Mouse (Mus musculus) natural killer cell, adult 2 months (primary cell): ENCODE measurements around the gene Syt9.

Experiments
- DNase-seq, 2 experiments: peaks; one replicate each; pipeline ENCODE4 v3.0.0; 2022; ENCODE audit warnings: low spot score in 2 of 2

Gene Syt9

DNA sequence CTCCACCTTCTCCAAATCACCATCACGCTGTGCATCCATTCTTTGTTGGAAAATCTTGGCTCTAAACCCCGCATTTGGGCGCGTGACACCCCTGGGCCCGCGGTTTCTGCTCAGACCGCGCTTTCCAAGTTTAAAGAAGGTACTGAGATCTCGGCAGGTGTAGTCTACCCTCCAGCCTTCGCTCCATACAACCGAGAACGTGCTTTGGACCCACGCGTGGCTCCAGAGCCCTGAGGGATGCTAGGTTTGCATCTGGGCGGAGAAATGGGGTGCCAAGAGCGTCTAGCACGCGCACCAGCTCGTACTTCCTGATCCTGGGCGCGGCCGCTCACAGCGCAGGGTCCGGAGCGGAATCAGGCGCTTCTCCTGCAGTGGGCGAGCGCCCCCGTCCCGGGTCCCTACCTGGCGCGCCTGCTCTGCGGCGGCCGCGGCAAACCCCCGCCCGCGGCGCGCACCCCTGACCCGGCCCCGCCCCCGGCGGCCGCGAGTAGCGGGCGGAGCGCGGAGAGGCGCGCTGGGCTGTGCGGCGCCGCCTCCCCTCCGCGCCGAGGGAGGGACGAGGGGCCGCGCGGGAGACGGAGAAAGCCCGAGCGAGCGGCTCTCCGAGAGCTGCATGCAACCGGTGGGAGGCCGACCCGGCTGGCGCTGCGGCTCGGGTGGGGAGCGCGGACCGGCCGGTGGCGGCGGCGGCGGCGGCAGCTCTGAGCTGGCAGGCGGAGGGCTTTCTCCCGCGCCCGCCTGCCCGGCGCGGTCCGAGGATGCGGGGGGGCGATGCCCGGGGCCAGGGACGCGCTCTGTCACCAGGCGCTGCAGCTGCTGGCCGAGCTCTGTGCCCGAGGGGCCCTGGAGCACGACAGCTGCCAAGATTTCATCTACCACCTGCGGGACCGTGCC lies at the start of gene Syt9:
Gene Syt9, plus strand, starts transcription at position 497 of the 894 bp plus-strand sequence.
- DNase-seq: no peak

DNA sequence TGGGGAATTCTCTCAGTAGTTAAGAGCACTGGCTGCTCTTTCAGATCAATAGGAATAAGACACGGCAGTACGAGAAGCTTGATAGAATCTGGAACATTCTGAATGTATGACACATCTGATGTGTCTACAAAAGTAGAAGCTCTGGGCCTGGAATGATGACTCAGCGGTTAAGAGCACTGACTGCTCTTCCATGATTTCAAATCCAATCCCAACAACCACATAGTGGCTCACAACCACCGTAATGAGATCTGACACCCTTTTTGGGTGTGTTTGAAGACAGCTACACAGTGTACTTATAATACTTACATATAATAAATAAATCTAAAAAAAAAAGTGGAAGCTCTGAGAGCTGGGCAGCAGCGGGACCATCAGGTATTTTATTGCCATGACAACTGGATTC lies 31.5 kb upstream of the Syt9 start:
- DNase-seq: no peak

DNA sequence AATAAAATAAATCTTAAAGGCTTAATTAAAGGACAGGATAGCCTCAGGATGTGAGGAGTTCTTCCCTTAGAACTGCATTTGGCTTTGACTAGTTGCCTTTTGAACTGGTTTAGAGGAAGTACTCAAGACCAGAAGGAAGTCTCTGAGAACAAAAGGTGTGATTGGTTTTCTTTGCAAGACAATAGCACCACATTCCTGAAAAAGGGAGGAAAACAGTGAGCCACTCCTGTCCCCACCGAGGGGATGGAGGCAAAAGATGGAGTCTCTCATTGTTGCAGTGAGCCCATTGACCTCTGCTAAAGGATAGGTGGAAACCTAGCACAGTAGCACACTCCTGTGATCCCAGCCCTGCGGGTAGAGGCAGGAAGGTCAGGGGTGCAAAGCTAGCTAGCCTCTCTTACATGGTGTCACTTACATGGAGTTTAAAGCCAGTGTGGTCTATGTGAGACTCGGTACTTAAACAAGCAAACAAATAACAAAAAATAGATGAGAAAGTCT lies 30.9 kb upstream of the Syt9 start:
- no peak for DNase-seq

DNA sequence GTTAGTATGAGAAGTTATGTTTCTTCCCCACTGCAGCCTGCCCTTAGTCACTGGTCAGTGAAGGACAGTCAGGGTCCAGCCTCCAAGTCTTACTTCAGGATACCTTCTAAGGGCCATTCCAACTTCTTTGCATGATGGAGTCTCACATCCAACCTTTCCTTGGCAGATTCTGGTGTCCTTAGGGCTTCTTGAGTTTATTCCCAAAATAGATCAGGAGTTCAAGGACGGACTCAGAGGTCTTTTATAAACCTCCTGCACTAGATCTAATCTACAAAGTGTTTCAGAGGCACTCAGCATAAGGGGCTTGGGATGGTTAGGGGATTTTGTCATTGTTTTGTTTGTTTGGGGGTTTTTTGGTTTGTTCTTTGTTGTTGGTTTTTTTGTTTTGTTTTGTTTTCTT lies 30.3 kb upstream of the Syt9 start:
- DNase-seq: no peak

DNA sequence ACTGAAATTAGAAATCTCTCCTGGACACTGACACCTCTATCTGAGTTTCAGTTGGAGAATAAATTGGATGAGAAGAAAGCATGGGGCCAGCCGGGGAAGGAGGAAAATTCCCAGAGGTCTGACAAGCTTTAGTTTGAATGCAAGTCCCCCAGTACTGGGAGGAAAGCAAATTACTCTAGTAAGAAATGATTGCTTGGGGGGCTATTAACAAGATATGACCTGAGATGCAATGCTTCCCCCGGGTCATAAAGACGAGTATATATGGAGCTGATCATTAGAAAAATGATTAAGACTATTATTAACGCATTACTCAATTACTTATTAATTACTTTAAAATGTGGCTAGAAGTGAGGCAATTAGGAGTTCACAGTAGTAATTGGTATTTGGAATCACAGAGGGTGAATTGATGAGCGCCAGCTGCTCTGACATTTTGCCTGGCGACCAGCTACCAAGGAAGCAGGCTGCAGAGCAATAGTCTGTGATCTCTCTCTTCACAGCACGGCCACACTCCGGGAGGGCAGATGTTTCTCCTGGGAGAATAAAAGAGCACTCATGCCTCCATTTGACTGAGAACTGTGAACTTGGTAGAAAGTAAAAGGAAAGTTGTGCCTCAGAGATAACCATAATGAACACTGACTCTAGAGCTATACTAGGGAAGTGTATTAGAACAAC lies 28.9 kb upstream of the Syt9 start:
- DNase-seq: no peak

DNA sequence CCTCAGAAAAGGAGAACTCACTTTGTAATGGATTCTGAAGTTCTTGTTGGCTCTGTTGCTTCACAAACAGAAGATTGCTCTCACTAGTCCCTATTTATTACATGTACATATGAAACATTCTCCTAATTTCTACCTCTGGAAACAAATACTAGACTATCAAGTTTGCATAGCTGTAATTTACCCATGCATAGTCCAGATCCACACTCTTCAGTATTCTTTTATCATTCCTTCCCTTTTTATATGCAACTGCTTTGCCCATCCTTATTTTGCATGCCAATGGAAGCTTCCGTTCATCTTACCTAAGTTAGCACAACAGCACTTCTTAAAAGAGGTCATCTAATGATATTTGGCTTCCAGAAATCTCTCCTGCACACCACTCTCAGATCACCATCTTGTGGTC lies 21.3 kb upstream of the Syt9 start:
- DNase-seq: no peak

DNA sequence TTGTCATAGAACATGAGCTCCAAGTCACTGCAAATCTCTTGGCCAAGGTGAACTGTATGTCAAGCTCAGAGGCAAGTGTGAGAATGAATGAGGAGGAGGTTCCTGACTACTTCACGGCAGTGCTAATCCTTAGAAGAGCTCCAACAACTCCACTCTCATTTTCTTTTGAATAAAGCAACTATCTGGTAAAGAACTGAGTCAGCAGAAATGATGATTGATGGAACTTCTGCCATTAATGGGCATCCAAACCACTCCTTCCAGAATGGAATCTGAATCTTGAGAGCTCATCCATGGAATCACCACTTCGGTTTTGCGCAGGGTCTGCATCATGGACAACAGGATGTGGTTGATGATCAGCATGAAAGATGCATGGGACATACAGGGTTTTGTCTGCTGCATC lies 8.4 kb upstream of the Syt9 start:
- DNase-seq: no peak

DNA sequence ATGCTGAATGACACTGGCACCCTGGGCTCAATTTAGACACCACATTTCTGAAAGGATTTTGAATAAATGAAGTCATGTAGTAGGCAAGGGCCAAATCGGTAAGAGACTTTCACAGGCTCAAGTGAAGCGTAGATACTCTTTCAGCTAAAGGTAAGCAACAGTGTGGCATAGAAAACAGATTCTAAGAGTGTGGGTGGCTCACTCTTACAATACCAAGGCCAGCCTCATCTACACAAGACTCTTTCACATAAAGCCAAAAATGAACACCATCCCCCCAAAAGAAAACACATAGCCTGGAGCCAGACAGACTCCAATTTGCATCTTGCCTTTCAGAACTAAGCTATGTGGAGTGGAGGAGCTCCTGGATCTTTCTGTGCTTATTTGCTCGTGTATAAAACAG lies 7.9 kb upstream of the Syt9 start:
- no peak for DNase-seq

DNA sequence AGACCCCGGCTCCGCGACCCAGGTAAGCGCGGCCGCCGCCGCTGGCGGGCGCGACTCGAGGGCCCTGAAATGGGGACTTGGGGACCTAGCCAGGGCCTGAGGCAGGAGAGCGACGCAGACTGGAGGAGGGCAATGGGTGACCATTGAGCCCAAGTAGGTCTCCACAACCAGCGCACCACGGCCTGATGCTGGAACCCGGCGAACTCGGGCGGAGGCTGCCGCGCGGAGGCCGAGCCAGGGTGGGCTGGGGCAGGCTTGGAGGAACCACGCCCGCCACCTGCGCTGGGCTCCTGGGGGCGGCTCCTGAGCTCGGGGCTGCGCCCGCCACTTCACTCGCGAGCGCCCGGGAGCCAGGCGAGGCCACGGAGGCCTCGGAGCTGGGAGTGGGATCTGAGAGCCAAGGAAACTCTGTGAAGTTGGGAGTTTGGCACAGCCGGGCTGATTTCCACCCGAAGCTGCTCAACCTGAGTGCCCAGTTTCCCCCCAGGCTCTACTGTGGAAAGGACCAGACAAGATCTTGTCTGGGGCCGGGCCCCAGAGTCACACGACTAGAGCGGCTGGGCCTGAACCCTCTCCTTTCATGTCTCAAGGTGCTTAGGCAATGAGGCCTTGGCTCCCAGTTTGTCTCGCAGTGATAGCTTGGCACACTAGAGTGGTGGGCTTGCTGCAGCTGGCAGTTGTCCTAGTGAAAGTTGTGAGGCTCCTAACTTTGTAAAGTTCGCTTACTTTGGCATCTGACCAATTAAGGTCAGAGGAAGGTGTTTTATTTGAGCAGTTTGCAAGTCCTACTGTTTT lies 795 bp downstream of the Syt9 start:
- no peak for DNase-seq

DNA sequence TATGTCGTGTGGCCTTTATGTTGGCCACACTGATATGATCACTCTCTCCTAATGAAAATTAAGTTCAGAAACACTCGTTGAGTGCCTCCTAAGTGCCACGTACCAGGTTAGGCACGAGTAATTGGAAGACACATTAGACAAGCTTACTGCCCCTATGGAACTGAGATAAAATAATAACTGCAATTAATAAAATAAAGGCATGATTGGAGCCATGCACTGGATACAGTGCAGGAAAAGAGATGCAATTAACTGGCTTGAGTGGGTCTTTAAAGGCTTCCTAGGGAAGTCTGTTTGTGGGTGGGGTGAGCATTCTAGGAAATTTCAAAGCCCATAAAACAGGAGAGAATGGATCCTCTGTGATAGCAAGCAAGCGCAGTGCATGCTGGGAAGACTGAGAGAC lies 10.0 kb downstream of the Syt9 start:
- DNase-seq: no peak

DNA sequence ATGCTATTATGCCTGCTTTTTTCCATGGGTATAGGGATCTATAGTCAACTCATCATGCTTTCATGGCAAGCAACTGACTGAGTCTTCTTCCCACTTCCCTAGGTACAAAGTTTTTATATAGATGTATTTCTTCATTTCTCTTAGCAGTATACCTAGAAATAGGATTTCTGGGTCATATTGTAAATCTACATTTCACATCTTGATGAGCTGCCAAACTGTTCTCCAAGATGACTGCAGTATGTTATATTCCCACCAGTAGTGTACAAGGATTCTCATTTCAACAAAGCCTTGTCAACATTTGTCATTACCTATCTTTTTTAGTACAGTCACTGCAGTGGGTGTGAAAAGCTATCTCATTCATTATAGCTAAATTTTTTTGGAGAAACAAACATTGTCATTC lies 19.1 kb downstream of the Syt9 start:
- DNase-seq: no peak

DNA sequence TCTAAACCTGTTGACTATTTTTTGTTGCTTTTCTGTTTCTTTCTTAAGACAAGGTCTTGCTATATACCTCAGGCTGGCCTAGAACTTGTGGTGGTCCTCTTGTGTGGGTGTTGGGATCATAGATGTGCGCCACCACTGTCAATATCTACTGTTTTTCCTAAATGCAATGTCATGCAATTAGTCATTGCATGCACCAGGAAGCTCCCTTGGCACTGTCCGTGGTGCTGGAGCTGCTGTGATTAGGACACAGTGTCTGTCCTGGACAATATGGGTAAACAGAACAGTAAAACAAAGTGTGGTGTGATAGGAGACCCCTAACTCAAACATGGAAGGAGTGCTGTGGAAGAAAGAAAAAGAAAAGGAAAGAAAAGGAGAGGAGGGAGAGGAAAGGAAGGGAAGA lies 22.2 kb downstream of the Syt9 start:
- DNase-seq: no peak

DNA sequence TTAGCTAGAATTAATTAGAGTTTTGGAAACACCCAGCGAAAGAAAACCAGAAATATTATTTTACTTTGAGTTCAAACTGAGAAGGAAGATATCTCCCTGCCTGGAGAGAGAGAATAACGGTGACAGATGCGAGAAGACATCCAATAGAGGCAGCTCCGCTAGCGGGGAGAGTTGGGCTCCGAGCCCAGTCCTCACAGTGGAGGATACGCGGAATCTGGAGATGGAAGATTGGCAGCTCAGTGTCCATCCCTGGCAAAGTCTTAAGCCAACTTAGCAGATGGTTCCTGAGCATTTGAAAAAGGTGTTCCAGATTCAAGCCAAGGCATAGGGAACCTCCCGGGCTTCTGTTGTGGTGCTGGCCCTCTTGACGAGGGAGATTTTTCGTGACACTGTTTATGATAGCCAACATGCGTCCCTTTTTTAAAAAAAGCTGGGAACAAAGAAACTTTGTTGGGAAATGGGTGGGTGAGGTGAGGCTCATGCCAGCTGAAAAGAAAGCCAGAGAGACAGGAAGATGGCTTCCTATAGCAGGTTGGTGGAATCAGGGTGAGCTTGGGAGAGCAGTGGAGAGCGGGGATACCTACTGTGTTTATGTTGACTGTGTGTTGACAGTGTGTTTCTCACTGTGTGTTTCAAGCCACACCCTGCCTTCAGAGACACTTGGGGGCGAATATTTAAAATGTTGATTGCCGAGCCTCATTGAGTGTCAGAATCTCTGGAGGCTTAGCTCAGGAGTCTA lies 29.7 kb downstream of the Syt9 start:
- DNase-seq: no peak

DNA sequence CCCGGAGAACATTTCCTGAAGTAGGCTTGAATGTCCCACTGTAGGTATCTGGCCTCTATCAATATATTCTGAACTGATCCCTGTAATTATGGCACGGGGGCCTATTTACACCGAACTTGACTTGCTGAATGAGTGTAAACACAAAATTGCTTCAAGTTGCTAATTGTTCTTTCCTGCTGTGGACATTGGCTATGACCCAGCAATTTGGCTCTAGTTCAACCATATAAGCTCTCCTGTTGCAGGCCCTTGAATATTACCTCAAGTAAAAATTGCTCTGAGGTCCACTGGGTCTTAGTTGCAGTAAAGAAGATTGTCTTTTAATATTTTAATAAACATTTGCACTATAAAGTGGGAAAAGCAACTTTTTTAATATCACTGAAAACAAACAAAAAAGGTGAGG lies 32.7 kb downstream of the Syt9 start:
- no peak for DNase-seq

DNA sequence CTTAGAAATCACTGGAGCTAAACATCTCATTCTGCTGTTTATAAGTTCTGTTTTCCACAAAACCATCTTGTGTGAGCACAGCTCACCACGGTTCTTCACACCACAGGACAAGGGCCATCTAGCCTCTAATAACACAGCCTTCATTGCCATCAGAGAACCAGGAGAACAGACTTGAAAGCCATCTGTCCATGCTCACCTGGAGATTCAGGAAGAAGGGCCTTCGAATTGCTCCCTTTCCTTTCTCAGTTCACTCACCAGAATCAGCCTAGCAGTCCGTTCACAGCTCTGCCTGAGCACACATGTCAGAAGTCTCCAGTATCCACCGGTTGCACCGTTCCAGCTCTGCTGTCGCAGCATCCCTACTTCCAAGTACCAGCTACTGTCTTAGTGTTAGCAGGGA lies 44.4 kb downstream of the Syt9 start:
- DNase-seq: no peak

DNA sequence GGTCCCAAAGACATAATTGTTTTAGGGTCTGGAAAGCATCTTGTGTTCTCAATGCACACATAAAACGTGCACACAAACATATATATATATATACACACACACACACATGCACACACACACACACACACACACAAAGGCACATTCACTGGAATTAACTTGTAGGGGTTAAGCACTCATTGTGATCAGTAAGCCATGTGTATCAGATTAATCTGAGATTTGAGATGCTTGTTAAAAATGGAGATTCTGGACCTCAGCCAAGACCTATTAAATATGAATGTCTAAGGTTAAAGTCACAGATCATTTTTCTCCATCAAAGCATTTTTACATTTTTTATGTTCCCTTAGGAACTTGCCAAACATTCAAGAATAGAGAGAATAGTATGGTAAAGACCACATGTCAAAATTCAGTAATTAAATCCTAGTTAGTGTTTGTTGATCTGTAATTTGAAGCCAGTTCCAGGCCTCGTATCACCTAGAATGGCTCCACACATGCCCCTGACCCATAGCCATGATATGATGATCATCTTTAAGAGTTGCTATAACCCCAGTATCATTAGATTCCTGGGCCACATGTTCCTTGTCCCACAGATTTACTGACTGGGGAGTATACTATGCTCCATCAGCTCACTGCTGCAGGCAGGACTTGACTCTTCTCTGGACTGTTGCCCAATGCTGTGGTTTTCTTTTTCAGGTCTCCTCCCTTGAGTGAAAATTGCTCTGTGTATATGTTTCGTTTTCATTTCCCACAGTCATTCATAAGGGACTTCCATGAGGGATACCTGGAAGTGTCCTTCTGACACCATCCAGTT lies 46.7 kb downstream of the Syt9 start:
- DNase-seq: no peak

DNA sequence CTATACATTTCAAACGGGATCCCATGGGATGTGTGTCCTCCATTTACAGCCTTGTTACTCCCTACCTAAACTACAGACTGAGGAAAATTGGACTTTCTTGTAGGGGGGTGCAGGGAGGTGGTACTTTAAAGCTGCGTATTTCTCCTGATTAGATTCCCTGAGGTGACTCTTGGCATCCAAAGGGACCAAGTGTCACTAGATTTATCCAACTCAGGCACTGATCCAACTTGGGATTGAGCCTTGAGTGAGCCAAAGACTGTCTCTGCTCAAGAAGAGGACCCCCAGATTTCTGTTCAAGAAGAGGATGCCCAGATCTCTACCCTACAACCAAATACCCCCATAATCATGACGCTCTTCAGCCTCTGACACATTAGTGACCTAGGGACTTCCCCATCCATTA lies 66.9 kb downstream of the Syt9 start:
- no peak for DNase-seq

DNA sequence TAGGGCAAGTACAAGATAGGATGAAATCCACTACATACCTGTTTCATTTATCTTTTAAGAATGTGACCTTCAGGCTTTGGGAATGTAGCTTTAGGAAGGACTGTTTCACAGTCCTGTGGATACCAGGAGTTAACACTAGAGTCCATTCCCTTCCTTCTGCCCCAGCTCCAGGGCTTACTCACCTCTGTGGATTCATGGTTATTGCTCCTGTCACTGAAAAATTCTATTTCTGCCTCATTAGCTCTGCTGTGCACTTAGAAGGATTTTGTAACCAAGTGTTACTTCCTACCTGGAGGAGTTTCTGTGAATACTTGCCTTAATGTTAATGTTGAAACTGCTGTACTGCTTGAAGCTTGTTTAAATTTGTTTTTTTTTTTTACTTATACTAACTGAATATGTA lies 74.1 kb downstream of the Syt9 start:
- DNase-seq: no peak

DNA sequence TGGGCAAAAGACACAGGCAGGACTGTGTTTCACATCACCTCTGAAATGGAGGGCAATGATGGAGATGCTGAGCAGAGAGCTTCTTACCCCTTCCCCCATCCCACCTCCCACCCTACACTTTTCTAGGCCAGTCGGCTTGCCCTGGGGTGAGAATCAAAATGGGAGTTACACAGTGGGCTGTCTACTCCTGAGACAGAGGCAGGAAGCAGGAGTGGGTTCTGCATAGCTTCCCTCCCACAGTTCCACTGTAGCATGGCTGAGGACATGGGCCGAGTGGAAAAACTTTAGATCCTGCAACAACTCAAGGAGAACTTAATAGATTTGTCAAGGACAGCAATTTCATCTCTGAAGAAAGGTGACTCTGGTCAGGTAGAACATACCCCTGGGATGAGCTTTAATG lies 84.1 kb downstream of the Syt9 start:
- no peak for DNase-seq

DNA sequence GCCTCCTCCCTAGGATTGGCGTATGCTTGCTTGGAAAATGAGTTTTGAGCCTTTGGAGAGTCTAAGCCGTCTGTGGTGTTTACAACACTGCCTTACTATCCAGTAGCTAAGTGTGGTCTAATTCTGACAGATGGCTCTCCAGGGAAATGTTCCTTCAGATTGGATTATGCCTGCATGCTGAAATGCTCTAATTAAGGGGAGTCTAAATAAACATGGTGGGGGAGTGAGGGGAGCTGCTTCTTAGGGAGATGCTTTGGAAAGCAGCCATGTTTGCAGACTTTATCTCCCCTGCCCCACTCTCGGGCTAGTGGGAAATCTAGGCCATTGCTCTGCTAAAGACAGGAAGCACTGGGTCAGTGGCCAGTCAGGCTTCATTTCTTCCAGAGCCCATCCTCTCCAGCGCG lies 84.6 kb downstream of the Syt9 start:
- no peak for DNase-seq

DNA sequence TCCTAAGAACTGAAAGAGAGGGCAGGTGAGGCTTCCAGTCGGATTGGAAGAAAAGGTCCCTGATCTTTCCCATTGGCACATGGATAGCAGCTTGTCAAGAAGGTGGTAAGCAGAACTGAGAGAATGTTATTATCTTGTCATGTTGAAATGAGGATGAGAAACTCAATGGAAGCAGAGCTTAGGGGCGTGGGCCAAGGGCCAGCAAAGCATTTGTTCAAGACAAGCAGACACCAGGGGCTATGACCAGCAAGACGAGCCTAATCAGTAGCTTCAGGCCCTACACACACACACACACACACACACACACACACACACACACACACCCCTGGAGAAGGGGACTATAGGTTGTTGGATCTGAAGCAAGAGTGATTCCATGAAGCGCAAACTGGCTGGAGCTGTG lies 90.6 kb downstream of the Syt9 start:
- DNase-seq: no peak
